Mouse (Mus musculus) telencephalon, adult 2 months (tissue): ENCODE measurements around the gene Slit2.
A peak's percentile ranks its signal among the peaks of the same experiment; 100 is the strongest.

Experiments used
- DNase-seq: peaks from one replicate; pipeline ENCODE4 v3.0.0-alpha.2; 2011; ENCODE audit warnings: low read depth, low spot score

Gene Slit2

DNA sequence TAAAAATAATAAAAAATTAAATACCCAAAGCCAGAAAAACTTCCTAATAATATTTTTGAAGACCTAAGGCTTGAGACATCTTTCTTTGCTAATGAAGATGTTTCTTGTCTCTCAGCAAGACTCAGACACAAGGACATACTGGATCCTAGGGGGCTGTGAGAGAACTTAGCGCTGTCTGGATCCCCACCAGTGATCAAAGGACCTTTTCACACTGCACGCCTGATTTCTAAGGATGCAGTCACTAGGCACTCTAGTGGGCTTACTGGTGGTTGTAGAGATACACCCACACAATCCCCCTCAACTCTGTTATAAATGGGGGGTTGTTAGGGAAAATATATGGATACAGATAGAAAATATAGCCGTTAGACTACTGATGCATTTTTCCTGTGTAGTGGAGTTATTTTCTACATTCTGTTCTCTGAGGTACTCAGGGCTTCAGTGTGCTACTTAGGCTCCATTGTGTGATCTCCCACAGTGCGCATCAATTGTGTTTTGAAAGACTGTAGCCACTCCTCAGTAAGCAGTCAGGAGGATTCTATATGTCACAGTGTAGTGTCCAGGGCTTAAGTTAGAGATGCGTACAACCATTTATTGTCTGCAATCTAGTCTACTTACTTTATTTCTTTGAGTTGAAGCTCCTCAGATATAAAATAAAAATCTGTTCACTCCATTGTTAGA, 67.8 kb downstream of the Slit2 start:
- no peak for DNase-seq

DNA sequence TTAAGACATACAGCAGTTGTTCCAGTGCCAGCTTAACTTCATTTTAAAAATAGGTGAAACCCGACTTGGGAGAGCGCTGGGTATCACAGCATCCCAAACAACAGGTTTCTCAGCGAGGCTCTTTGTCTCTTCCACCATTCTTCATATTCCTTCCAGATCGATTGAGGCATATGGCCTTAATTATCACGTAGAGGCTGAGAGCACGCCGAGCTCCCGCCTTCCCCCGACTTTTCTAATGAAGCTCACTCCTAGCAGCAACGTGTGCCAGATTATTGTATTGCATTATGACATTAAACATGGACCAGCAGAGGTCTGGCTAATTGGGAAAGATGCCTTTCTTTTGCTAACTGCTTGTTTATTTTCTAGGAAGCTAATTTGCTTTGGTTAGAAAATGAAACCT, 75.7 kb downstream of the Slit2 start:
- DNase-seq: no peak

DNA sequence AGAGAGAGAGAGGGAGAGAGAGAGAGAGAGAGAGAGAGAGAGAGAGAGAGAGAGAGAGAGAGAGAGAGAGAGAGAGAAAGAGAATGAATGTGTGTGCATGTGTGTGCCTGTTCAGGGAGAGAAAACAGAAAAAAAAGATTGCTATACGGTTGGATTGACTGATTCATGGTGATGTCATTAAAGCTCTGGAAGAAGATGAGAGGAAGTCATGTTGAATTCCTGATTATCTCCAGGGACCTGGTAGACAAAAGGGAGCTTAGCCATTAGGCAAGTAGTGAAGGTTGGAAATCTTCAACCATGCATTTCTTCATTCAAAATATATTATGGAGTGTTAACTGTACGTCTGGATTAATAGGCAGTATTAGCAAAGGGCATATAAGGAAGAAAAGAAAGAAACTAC, 77.8 kb downstream of the Slit2 start:
- no peak for DNase-seq

DNA sequence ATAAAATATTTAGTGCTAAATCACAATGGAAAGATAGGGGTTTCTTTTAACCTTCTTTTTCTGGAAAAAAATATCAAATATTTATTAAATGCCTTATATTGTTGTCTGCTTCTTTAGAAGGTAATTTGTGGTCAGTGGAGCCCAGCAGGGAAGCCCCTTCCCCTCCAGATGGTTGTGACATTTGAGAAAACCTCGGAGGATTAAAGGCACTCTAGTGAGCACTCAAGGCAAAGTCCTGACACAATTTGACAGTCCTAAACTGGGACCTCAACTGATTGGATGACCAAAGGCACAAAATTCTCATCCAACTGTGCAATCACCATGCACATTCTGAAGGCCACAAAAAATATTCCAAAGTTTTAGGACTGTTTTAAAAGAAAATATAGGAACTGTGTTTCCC, 95.8 kb downstream of the Slit2 start:
- no peak for DNase-seq

DNA sequence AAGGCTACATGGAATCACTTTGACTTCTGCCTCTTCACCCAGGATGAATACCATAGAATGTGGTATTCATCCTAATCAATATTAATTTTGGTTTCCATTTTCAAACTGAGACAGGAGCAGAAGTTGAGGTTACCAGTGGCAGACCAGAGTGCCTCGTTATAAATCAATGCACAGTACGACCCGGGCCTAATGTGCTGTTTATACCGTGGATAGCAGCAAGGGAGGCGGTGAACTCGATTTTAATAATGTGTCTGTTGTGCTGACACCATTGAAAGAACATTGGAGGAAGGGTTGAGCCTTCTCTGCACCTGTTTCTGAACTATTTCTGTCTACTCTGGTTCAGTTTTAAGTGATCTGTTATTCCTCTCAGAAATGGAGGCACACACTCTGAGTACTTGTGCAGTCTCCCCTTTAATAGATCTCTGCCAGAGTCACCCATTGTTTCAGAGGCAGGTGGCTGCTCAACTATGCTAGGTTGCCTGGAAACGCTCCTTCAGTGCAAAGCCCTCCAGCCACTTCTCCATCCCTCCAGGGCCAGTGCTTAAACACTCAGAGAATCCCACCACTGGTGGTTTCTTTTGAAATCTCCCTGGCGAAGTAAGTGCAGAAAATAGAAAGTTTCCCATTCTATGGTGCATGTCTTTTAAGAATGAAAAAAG, 98.4 kb downstream of the Slit2 start:
- no peak for DNase-seq

DNA sequence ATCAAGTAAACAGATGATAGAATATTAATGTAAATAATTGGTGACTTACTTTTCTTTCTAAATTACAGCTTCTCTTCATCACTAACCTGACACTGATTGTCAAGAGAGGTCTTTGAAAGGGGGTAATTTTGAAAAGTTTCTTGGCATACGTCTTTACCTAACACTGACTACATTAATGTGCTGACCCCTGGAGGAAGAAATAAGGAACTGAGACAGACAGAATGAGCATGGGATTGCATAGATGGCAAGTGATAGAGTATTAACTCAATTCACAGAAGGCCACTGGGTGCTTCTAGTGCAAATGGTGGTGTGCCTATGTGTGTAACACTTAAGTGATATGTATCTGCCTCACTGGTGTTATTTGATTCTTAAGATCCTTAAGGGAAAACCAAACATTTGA, 130.5 kb downstream of the Slit2 start:
- DNase-seq: no peak

DNA sequence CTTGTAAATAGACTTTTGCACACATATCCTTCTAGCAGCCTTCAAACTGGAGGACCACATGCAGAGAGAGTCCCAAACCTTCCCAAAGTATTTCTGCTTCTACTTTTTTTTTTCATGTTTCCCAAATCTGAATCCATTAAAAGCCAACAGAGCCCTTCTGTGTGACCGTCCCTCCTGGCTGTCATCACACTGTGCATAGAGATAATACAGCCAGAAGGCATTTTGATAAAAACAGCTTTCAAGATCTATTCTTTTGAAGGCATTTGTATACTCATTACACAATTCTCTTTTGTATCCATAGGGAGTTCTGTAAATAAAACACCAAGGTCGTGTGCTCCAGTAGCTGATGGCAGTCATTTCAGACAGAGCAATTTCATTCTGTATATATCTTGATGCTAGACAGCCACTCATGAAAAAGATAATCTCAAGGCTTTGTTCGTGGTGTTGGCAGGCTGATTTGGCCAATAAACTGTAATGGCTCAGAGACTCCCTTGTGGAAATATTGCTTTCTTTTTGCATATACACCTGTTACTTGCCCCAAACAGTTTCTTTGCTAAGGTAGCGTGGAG, 132.1 kb downstream of the Slit2 start:
- no peak for DNase-seq

DNA sequence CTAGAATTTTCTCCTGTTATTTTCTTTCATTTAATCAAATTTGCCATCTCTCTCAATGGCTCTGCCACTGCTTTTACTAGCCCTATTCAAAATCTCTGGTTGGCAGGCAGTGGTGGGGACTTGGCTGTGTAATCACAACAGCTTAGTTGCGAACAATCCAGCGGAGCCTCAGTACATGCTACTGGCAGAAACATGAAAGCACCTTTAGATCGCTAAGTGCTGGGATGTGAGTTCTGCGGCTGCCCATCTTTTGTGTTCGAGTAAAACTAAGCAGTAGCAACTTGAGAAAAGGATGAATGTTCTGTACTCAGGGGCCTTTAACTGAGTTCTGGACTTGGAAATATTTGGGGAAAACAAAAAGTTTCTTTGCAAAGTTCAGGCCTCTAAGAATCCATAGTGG, 139.7 kb downstream of the Slit2 start:
- no peak for DNase-seq

DNA sequence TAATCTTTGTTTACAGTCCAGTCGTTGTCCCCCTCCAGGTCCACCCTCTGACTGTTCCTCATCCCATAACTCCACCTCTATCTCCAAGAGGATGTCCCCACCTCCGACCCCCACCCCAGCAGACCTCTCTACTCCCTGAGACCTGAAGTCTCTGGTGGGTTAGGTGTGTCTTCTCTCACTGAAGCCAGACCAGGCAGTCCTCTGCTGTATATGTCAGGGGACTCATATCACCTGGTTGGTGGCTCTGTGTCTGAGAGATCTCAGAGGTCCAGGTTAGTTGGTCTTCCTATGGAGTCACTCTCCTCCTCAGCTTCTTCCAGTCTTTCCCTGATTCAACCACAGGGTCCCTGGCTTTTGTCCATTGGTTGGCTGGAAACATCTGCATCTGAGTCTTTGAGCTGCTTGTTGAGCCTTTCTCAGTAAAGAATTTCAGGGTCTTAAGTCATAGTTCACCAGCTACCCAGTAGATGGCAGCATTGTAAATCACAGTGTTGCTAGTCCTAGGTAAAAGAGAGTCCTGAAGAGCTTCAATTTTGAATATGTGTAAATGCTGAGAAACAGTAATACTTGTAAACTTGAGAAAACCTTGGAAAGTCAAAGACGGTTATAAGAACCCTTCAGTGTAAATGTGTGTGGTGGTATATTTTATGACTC, 143.0 kb downstream of the Slit2 start:
- DNase-seq: peak; percentile 24

DNA sequence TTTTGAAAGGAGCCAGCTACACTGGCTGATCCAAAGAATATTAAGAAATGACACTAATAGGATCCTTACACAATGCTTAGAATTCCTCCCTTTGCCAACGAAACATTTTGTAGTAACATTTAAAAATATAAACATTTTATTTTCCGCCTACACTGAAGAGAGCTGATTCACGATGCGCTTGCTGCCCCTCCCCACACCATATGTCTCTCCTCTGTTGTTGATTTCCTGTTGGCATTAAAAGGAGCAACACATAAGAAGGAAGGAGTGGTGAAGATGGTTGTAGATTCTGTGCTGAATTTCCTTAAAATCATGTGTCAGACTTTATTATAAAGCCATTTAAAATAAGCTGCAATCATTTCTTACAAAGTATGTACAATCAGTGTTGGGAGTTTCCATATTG, 147.0 kb downstream of the Slit2 start:
- peak; percentile 24 for DNase-seq

DNA sequence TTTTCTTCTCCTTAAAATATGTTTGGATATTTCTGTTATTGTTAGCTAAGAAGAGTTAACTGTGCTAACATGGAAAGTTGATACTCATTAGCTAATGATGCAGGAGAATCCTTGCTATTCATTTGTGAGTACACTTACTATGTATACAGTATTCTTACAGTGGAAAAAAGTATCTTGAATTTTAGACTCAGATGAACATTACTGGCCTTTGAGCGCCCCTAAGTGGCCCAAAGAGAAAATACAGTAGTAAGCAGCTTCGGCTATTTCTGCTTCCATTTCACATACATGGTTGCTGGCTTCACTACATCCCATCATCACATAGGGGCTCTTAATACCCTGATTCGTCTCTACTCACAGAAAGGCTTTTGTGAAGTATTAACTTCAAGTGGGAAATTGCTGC, 153.6 kb downstream of the Slit2 start:
- DNase-seq: peak; percentile 41

DNA sequence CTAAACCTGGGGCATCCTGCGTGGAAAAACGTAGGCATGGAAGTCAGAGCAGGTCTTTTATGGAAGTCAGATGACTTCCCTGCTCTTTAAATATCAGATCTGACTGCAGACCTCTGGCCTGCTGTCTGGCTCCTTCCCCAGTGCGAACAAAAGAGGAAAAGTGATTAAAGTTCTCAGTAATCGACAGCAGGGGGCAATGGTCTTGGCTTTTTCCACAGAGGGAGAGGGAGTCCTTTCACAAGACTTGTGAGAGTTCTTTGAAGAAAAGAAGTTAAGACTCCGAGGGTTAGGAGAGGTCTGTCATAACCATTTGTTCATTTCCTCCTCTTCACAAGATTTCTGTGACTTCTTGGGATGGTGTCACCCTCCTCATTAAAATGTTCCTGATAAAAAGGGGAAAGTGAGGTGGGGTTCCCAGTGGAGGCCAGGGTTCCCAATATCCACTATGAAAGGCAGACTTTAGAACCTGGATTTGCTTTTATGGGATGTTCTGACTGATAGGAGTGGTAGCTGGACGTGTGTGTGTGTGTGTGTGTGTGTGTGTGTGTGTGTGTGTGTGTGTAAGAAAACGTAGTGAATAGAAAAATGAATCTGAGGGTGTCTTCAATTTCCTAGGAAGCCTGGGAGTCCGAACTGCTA, 156.0 kb downstream of the Slit2 start:
- no peak for DNase-seq

DNA sequence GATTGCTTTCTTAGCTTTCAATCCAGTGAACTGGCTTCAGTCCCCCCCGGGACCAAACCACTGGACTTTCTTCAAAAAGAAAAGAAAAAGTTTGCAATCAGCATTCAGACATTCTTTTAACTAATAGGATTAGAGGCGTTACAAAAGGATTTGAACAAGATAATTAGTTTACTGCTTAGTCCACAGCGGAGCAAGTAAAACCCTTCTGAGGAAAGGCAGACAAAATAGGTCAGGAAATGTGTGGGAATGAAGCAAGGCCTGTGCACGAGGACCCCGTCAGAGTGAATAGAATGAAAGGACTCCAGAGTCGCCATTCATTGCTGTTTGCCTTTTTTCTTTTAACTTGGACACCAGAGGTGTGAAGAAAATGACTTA, 156.5 kb downstream of the Slit2 start:
- no peak for DNase-seq

DNA sequence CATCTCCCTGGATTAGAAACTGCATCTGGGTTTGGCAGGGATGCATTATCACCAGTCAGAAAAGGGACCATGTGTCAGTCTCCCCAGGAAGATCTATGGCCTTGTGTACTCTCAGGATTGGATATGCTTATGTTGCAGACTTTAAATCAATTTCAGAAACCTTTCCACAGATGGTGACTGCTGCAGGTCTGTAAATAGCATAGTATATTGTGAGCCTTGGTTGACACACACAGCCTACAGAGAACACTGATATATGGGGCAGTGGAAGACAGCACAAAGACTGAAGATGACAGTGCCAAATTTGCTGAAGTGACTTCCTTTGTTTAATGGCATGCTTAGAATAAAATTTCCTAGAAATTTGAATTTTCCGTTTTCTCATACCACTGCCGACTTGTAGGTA, 163.1 kb downstream of the Slit2 start:
- DNase-seq: no peak

DNA sequence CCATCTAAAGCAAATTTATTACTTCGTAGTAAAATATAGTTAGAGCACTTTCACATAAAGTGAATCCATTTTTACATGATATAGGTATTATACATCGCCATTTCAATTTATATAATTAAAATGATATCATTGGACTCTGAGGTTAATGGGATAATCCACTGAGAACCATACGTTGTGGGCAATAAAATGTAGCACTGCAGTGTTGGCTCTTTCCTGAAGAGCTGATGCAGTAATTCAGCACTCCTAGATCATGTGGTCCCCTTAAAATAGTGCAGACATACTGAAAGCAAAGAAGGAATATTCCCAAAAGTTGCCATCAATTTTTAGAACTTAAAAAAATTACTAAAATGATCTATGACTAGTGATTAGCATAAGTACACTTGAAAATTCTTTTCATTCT, 177.9 kb downstream of the Slit2 start:
- DNase-seq: no peak

DNA sequence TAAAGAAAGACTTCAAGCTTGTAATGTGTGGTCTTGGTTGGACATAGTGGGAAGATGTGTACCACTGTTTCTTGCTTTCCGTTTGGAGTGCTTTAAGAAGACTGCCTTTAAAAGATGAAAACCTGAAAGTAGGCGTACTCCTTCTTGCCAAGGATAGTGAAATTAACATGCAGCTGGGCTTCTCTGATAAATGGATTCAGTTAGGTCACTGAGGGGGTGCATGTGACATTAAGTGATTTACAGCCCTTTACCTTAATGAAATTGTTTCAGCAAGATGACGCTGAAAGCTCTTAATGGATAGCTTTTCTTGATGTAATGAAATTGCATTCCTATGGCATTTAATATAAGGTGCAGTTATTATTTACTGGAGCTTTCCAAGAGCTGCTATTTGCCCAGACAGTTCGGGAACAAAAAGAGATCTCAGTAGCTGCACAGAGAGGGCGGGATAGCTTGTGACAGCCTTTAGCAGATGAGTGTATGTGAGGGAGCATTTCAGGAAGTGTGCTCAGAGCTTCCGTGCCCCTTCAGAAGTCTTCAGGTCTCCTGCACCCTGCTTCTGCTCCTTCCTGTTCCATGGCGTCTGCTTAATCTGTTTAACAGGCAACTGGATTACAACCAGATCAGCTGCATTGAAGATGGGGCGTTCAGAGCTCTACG, 198.8 kb downstream of the Slit2 start:
- DNase-seq: no peak

DNA sequence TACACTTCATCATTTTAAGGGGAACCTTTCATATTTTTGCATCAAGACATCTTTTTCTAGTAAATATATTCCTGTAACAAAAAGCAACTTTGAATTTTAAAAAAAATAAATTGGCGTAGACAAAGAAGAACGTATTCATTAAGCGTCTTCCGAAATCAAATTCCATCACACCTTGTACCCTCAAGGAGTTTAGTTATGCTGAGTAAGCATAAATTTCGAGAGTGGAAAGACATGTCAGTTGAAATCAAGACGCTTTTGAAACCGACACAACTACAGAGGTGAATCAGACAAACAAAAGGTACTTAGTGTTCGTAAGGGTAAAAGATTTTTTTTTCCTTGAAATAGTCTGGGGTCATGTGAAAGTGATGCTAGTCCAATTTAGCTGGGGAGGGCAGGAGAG, 201.4 kb downstream of the Slit2 start:
- no peak for DNase-seq

DNA sequence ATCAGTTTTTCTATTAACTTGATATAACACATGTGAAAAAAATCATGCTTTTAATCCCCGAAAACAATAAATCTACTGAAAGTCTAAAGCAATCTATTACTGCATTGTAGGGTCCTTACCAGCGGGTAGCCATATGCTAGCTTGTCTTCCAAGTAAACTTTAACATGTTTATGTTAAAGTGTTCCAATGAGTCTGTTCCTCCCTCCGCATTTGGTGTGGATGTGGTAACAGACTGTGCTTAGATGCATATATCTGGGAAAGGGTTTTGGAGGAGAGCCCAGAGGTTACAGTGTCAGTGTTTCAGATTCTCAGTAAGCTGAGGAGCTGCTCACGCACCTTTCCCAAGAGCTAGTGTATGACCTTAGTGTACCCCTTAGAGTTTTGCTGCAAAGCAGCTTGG, 204.9 kb downstream of the Slit2 start:
- no peak for DNase-seq

DNA sequence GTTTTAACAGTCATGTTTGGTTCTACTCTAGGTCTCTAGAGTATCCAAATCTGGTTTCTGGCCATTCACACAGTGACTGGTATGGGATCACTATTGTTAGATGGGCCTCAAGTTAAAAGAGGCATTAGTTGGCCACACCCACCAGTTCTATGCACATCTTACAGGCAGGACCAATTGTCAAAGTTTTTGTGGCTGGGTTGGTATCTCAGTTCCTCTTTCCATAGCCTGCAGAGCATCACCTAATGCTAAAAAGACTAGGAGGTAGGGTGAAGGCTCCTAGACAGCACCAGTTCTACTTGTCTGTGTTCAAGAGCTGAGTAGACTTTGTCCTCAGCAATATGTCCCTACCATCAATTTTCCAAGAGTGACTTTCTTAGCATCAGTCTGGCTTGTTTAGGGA, 216.4 kb downstream of the Slit2 start:
- no peak for DNase-seq

DNA sequence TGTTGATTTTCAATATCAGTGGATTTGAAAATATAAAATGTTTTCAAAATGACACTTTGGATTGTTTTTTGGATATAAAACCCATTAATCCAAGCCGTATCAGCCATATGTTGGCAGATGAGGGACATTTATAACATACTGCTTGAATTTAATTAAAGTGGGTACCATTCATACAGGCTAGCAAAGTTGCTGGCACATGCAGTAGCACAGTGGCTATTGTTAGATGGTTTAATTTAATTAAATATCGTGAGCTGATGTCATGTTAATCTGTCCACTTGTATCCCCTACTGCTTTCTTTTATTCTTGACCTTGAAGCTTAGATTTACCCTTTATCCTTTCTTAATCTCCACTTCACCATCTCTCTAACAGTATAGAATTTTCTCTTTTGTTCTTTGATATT, 232.3 kb downstream of the Slit2 start:
- DNase-seq: no peak

DNA sequence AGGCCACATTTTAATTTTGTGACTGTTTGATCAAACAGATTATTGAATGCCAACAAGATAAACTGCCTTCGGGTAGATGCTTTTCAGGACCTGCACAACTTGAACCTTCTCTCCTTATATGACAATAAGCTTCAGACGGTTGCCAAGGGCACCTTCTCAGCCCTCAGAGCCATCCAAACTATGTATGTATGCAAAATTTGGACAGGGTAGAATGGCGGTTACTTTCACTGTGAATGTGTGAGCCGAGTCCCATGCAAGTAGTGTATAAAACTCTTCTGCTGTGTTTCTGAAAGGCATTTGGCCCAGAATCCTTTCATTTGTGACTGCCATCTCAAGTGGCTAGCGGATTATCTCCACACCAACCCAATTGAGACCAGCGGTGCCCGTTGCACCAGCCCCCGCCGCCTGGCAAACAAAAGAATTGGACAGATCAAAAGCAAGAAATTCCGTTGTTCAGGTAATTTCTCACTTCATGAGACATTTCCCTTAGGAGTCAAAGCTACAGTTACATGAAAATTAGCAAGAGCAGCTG, 236.8 kb downstream of the Slit2 start:
- DNase-seq: no peak

DNA sequence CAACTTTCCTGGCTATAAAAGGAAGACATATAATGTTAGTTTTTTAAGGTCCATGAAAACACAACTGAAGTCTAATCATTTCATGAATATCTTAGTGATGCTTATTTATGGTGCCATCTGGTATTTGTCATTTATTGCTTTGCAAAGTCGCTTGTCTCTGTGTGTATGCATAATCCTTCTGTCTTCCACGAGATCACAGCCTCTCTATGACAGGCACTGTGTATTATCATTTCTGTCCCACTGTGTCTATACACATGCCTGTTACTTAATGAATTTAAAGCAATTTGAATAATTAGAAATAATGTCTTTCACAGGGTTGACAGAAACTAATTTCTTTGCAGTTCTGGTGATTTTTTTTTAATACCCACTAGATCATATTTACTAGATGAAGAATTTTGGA, 242.6 kb downstream of the Slit2 start:
- no peak for DNase-seq
